Mouse (Mus musculus) urinary bladder, postnatal 14 days (tissue): ENCODE measurements around the gene Fezf1.

Experiments used
- DNase-seq: peaks from one replicate; pipeline ENCODE4 v3.0.0; 2021; ENCODE audit warnings: low spot score

The Fezf1 gene

GRCm38 (mm10) chr6:23247512-23248312 is 450 bp downstream of the Fezf1 start:
- no peak for DNase-seq

GRCm38 (mm10) chr6:23246790-23247511 is 1.2 kb downstream of the Fezf1 start:
- no peak for DNase-seq

GRCm38 (mm10) chr6:23246061-23246789 is 1.9 kb downstream of the Fezf1 start:
- DNase-seq = no peak

GRCm38 (mm10) chr6:23245545-23246011 is 2.6 kb downstream of the Fezf1 start:
- DNase-seq = no peak

GRCm38 (mm10) chr6:23245121-23245520 is 3.0 kb downstream of the Fezf1 start:
- no peak for DNase-seq

- DNase-seq = no peak
Observed at GRCm38 (mm10) chr6:23243821-23244760, 4.1 kb downstream of the Fezf1 start.

GRCm38 (mm10) chr6:23211499-23211898 is 36.7 kb downstream of the Fezf1 start:
- no peak for DNase-seq

GRCm38 (mm10) chr6:23207791-23208190 is 40.4 kb downstream of the Fezf1 start:
- no peak for DNase-seq

GRCm38 (mm10) chr6:23202630-23203029 is 45.5 kb downstream of the Fezf1 start:
- DNase-seq = no peak
